Mouse (Mus musculus) ES-E14 (cell line): ENCODE measurements around the gene Gm8947.
"Not testable (repeated sequence)": the region's sequence is repeated elsewhere in the genome, so short reads cannot be mapped to it uniquely, and the experiment has no call there.

Experiments
- CHD2 ChIP-seq: IDR thresholded peaks from 2 replicates; pipeline ENCODE4 v1.6.1; 2014; ENCODE audit warnings: mild to moderate bottlenecking, low read depth, low read length, inconsistent platforms
- HCFC1 ChIP-seq: IDR thresholded peaks from 2 replicates; pipeline ENCODE4 v1.6.1; 2012; ENCODE audit warnings: low read length, inconsistent platforms, borderline replicate concordance; ENCODE audit not compliant: insufficient read depth
- MAFK ChIP-seq: IDR thresholded peaks from 2 replicates; pipeline ENCODE4 v1.6.1; 2014; ENCODE audit warnings: mild to moderate bottlenecking, low read depth, low read length, inconsistent platforms; ENCODE audit not compliant: insufficient read depth
- ZC3H11A ChIP-seq: IDR thresholded peaks from 2 replicates; pipeline ENCODE4 v1.6.1; 2012; ENCODE audit warnings: low read depth, mild to moderate bottlenecking, inconsistent platforms, low read length, borderline replicate concordance
- ZNF384 ChIP-seq: IDR thresholded peaks from 2 replicates; pipeline ENCODE4 v1.6.1; 2012; ENCODE audit warnings: low read depth, low read length, inconsistent platforms

DNA sequence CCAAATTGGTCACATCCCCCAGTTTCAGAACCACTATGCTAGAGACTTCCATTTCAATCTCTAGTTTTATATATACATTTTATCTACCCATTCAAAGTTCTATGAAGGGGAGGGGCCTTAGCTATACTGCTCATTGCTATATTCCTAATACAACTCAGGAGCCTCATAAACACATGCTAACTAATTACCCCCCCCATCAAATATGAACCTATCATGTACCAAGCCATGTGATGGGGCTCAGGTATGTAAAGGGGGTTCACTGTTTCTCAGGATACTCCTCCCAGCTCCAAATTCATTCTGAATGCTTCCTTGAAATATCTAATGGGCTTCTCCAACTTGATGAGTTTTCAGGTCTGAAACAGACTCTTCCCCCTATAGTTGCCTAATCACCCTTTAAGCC, 8.4 kb downstream of the Gm8947 start:
- TF ChIP-seq ZC3H11A, MAFK, ZNF384, HCFC1, CHD2: not testable (repeated sequence)
